Mouse (Mus musculus) midbrain, embryonic 11.5 days (tissue): Measurements from ENCODE around the gene Pla2g6. TPM values are rescaled to one million over a fixed set of nuclear protein-coding genes. Genes with fewer than 3 reads are reported as not detected.

Experiments
- ATAC-seq: fragments of 200-750 bp; cut with Nextera tagmentation; 2 replicates; pipeline ENCODE4 v1.8.0; 2017; ENCODE audit warnings: moderate TSS enrichment, moderate library complexity; ENCODE audit not compliant: low FRiP score
- DNase-seq: peaks from one replicate; pipeline ENCODE4 v3.0.0; 2015; ENCODE audit warnings: low spot score; ENCODE audit errors: missing footprints
- H3K27ac ChIP-seq: fragments of 300-500 bp; sonication (generic); 2 replicates; pipeline ENCODE4 v1.5.1; 2014; ENCODE audit warnings: low read depth, low read length
- H3K27me3 ChIP-seq: fragments of 300-500 bp; sonication (generic); 2 replicates; pipeline ENCODE4 v1.6.1; 2014; ENCODE audit warnings: mild to moderate bottlenecking, low read length, moderate library complexity, mixed read lengths; ENCODE audit not compliant: control insufficient read depth, insufficient read depth
- H3K36me3 ChIP-seq: fragments of 300-500 bp; sonication (generic); 2 replicates; pipeline ENCODE4 v1.6.1; 2014; ENCODE audit warnings: mild to moderate bottlenecking, low read length, moderate library complexity, mixed read lengths; ENCODE audit not compliant: control insufficient read depth, insufficient read depth
- H3K4me1 ChIP-seq: fragments of 300-500 bp; sonication (generic); 2 replicates; pipeline ENCODE4 v1.6.1; 2014; ENCODE audit warnings: low read length; ENCODE audit not compliant: control insufficient read depth, insufficient read depth
- H3K4me2 ChIP-seq: fragments of 300-500 bp; sonication (generic); 2 replicates; pipeline ENCODE4 v1.6.1; 2014; ENCODE audit warnings: mild to moderate bottlenecking, moderate library complexity
- H3K4me3 ChIP-seq: fragments of 300-500 bp; sonication (generic); 2 replicates; pipeline ENCODE4 v1.5.1; 2014; ENCODE audit warnings: low read depth, low read length
- H3K9ac ChIP-seq: fragments of 300-500 bp; sonication (generic); 2 replicates; pipeline ENCODE4 v1.6.1; 2014; ENCODE audit warnings: low read length
- H3K9me3 ChIP-seq: fragments of 300-500 bp; sonication (generic); 2 replicates; pipeline ENCODE4 v1.6.1; 2016; ENCODE audit warnings: low read length; ENCODE audit not compliant: control insufficient read depth
- WGBS: fragments of 180-500 bp; shearing (Covaris S2); extraction: QIAGEN DNeasy Blood & Tissue Kit; methylation state at CpG from one replicate; pipeline ENCODE4 v1.1.7; 2014; 5-methylcytosine and 5-hydroxymethylcytosine counted together
- polyA plus RNA-seq: library from polyadenylated mRNA; unstranded; fragments of >200 nt; fragmentation: Nextera tagmentation; extraction: Ambion mirVana; gene quantifications from 2 replicates; pipeline ENCODE4 v1.2.1, GENCODE M21; 2014

Pla2g6 gene
- polyA plus RNA-seq, 1 experiment from 2014 or later = 18.4 TPM

DNA sequence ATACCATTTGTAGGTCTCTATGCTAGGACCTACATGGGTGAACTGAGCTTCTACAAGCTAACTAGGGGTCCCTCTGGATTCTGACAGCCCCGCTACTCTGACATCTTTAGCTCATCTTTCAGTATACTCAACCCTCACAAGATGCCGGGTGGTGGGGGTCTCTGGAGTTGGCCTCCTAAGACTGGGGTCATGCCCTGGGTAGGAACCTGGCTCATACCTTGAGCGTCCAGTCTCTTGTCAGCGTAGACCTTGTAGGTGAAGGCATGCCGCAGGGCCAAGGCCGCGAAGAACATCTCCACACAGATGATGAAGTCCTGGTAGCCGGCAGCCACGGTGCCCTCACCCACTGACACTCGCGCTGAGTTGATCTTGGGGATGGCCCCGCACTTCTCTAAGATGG is 36.9 kb upstream of the Pla2g6 start:
- ATAC-seq = no peak
- H3K9ac ChIP-seq = no peak overlapping the region
- 96% methylated on average over 12 of the region's 12 CpGs for WGBS
- no peak for DNase-seq
- no peak overlapping the region for H3K4me2 ChIP-seq
- H3K4me3 ChIP-seq = no peak overlapping the region
- H3K9me3 ChIP-seq = no peaks in the 10 kb centered on the region
- H3K27me3 ChIP-seq = no peaks in the 10 kb centered on the region
- H3K27ac ChIP-seq = no peak overlapping the region
- peaks cover 9% of the 10 kb centered on the region for H3K36me3 ChIP-seq
- no peaks in the 10 kb centered on the region; the same call in 1 of the 2 replicates for H3K4me1 ChIP-seq

DNA sequence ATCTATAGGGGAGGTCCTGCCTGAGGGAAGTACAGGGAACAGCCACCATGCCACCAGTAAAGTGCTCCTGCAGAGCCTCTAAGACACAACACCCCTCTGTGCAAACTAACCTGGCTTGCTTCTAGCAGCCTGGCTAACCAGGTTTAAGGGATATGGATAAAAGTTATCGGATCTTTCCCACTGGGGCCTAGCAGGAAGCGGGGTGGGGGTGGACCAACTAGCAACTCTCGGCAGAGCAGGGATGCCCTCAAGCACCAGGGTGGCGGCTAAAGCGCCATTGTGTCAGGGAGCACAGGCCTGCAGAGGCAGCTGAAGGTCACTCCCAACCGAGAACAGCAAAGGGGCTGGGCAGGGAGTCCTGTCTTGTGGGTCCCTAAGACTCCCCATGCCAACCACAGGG is 35.9 kb upstream of the Pla2g6 start:
- no peak overlapping the region for H3K4me2 ChIP-seq
- no peaks in the 10 kb centered on the region for H3K27me3 ChIP-seq
- DNase-seq (no peak), ATAC-seq (no peak)
- no peaks in the 10 kb centered on the region; the same call in 1 of the 2 replicates for H3K4me1 ChIP-seq
- peaks cover 9% of the 10 kb centered on the region for H3K36me3 ChIP-seq
- H3K27ac ChIP-seq = no peak overlapping the region
- no peaks in the 10 kb centered on the region for H3K9me3 ChIP-seq
- no peak overlapping the region for H3K4me3 ChIP-seq
- no peak overlapping the region; the same call in 1 of the 2 replicates for H3K9ac ChIP-seq
- 77% methylated on average over 6 of the region's 6 CpGs for WGBS

DNA sequence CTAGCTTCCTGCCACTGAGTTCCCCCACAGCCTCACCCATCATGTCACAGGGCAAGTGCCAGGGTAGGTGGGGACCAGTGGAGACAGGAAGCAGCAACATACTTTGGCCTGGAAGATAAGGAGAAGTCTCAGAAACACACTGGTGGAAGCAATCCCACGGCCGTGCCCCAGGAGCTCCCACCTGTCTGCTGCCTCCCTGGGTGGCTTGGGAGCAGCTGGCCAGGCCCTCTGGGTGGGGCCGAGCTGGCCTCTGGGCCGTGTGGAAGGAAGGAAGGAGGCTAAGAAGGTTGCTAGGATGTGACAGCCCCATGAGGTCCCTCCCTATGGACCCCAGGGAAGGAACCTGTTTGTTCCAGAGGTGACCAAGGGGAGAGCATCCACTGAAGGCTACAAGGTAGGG is 32.8 kb upstream of the Pla2g6 start:
- Histone ChIP-seq H3K9ac (no peak overlapping the region), H3K4me1 (peaks cover 13% of the 10 kb centered on the region), H3K9me3 (no peaks in the 10 kb centered on the region), H3K4me3 (no peak overlapping the region), H3K27ac (no peak overlapping the region), H3K4me2 (no peak overlapping the region), H3K27me3 (peaks cover 17% of the 10 kb centered on the region), H3K36me3 (peaks cover 6% of the 10 kb centered on the region; the same call in 1 of the 2 replicates)
- DNase-seq (no peak), ATAC-seq (no peak)
- 66% methylated on average over 4 of the region's 4 CpGs for WGBS

GRCm38 (mm10) chr15:79360371-79360770 is 32.2 kb upstream of the Pla2g6 start:
- DNase-seq (no peak), ATAC-seq (no peak)
- peaks cover 13% of the 10 kb centered on the region for H3K4me1 ChIP-seq
- H3K27ac ChIP-seq = no peak overlapping the region
- no peak overlapping the region for H3K9ac ChIP-seq
- no peaks in the 10 kb centered on the region for H3K9me3 ChIP-seq
- WGBS = 74% methylated on average over 7 of the region's 7 CpGs
- H3K4me2 ChIP-seq = no peak overlapping the region
- no peak overlapping the region for H3K4me3 ChIP-seq
- H3K27me3 ChIP-seq = peaks cover 19% of the 10 kb centered on the region
- peaks cover 6% of the 10 kb centered on the region; the same call in 1 of the 2 replicates for H3K36me3 ChIP-seq

- Histone ChIP-seq H3K9ac (no peak overlapping the region), H3K27ac (no peak overlapping the region), H3K4me1 (peaks cover 13% of the 10 kb centered on the region), H3K9me3 (no peaks in the 10 kb centered on the region), H3K27me3 (peaks cover 19% of the 10 kb centered on the region), H3K4me2 (no peak overlapping the region), H3K4me3 (no peak overlapping the region), H3K36me3 (peaks cover 6% of the 10 kb centered on the region; the same call in 1 of the 2 replicates)
- WGBS = 63% methylated on average over 6 of the region's 6 CpGs
- ATAC-seq (no peak), DNase-seq (no peak)
These were observed 31.8 kb upstream of the Pla2g6 start for GRCm38 (mm10) chr15:79359954-79360353.

DNA sequence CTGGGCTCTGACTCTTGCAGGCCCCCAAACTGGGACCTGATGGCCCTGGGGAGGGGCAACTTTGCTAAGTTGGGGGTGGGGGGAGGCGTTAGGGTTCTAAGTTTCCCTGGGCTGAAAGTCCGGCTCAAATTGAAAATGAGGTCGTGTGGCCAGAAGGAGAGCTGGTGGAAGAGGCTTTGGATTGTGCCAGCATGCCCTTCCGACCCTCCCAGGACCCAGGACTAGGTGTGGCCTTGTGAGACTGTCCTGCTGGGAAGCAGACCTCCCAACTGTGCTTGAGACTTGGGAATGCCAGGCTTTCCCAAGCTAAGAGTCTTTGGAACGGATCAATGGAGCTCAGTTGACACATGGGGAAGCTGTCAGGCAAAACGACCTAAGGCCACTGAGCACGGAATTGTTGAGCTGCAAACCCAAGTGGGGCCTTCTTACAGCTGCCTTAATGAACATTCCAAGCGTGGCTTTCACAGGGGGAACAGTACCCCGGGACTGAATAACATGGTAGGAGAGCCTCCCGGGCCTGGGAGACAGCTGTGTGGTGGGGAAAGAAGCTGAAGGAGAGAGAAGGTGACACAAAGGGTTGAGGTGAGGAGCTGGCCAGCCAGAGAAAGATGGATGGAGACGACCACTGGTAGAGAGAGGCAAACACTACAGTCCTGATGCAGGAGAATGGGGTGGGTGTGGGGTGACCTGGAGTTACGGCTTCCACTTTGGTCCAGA is 29.9 kb upstream of the Pla2g6 start:
- no peak overlapping the region for H3K27ac ChIP-seq
- peaks cover 19% of the 10 kb centered on the region for H3K27me3 ChIP-seq
- H3K4me3 ChIP-seq = peak overlapping the region; percentile 39

GRCm38 (mm10) chr15:79357036-79357911 is 29.1 kb upstream of the Pla2g6 start:
- Histone ChIP-seq H3K9ac (peak overlapping the region; percentile 63), H3K4me3 (peak overlapping the region; percentile 39), H3K36me3 (no peaks in the 10 kb centered on the region; the same call in 1 of the 2 replicates), H3K9me3 (no peaks in the 10 kb centered on the region), H3K27me3 (peaks cover 19% of the 10 kb centered on the region), H3K4me1 (peaks cover 13% of the 10 kb centered on the region), H3K4me2 (peak overlapping the region; percentile 87), H3K27ac (no peak overlapping the region)
- peak; percentile 88 for ATAC-seq
- DNase-seq = peak; percentile 96
- under 1% methylated on average over 76 of the region's 77 CpGs for WGBS

More for the DNA sequence above, 29.9 kb upstream of the Pla2g6 start:
- Histone ChIP-seq H3K4me2 (peak overlapping the region; percentile 87), H3K4me1 (peaks cover 13% of the 10 kb centered on the region), H3K36me3 (peaks cover 3% of the 10 kb centered on the region; the same call in 1 of the 2 replicates), H3K9ac (peak overlapping the region; percentile 4; the same call in 1 of the 2 replicates), H3K9me3 (no peaks in the 10 kb centered on the region)
- ATAC-seq (peak; percentile 39; the same call in 1 of the 2 replicates), DNase-seq (peak; percentile 85)
- WGBS = 38% methylated on average over 12 of the region's 12 CpGs

DNA sequence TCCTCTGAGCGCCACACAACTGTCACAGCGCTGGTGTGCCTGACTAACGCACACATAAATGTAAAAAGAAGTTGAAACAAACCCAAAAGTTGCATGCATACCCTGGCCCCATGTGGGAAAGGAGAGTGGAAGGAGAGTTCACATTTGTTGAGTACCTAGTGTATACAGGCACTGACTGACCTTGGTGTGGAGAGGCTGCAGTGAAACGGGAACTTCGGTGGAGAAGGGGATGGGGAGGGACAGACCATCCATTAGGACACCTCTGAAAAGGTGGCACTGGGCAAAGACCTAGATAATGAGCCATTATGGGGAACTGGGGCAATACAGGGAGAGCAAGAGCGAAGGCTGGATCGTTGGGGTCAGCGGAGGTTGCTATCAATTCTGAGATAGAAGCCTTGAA is 28.3 kb upstream of the Pla2g6 start:
- ATAC-seq = no peak
- peaks cover 13% of the 10 kb centered on the region for H3K4me1 ChIP-seq
- H3K4me2 ChIP-seq = peak overlapping the region; percentile 87
- peaks cover 19% of the 10 kb centered on the region for H3K27me3 ChIP-seq
- no peaks in the 10 kb centered on the region; the same call in 1 of the 2 replicates for H3K36me3 ChIP-seq
- H3K27ac ChIP-seq = no peak overlapping the region
- no peak overlapping the region; the same call in 1 of the 2 replicates for H3K4me3 ChIP-seq
- H3K9ac ChIP-seq = no peak overlapping the region
- no peaks in the 10 kb centered on the region for H3K9me3 ChIP-seq
- DNase-seq = no peak
- 85% methylated on average over 8 of the region's 8 CpGs for WGBS

- no peak overlapping the region for H3K4me3 ChIP-seq
- ATAC-seq (no peak), DNase-seq (no peak)
- no peak overlapping the region for H3K4me2 ChIP-seq
- H3K4me1 ChIP-seq = peaks cover 13% of the 10 kb centered on the region
- 78% methylated on average over 4 of the region's 4 CpGs for WGBS
- no peaks in the 10 kb centered on the region for H3K9me3 ChIP-seq
- H3K9ac ChIP-seq = no peak overlapping the region
- H3K27me3 ChIP-seq = peaks cover 19% of the 10 kb centered on the region
- H3K27ac ChIP-seq = no peak overlapping the region
- no peaks in the 10 kb centered on the region for H3K36me3 ChIP-seq
These were observed 26.4 kb upstream of the Pla2g6 start for GRCm38 (mm10) chr15:79354619-79355018.
